Mouse (Mus musculus) liver, embryonic 14.5 days (tissue): ENCODE data around the gene Ncoa7. TPM values are rescaled to one million over a fixed set of nuclear protein-coding genes. Genes with fewer than 3 reads are reported as not detected.
"Not testable (repeated sequence)": the region's sequence is repeated elsewhere in the genome, so short reads cannot be mapped to it uniquely, and the experiment has no call there.

Experiments used
- ATAC-seq: fragments of 200-750 bp; cut with Nextera tagmentation; 2 replicates; pipeline ENCODE4 v1.8.0; 2017; ENCODE audit warnings: moderate number of reproducible peaks, mild to moderate bottlenecking, moderate library complexity; ENCODE audit not compliant: insufficient read depth
- DNase-seq, 3 experiments: peaks; one replicate each; pipeline ENCODE4 v3.0.0-alpha.2; 2012 to 2013; ENCODE audit warnings: low read depth in 3 of 3, low spot score in 3 of 3
- H3K27ac ChIP-seq: fragments of 300-500 bp; sonication (generic); 2 replicates; pipeline ENCODE4 v1.5.1; 2014; ENCODE audit warnings: moderate library complexity, mild to moderate bottlenecking, control low read depth, inconsistent platforms
- H3K27me3 ChIP-seq: fragments of 300-500 bp; sonication (generic); 2 replicates; pipeline ENCODE4 v1.6.1; 2014; ENCODE audit warnings: mild to moderate bottlenecking, low read length, moderate library complexity; ENCODE audit not compliant: control insufficient read depth, insufficient read depth
- H3K36me3 ChIP-seq: fragments of 300-500 bp; sonication (generic); replicated peaks from 2 replicates; pipeline ENCODE4 v1.6.1; 2014; ENCODE audit warnings: low read depth; ENCODE audit not compliant: control insufficient read depth, insufficient read depth
- H3K4me1 ChIP-seq, 2 experiments: fragments of 200-500 bp in 1 of 2; fragments of 300-500 bp in 1 of 2; sonication (generic) in 1 of 2; replicated peaks; 2 replicates each; pipeline ENCODE4 v1.6.1; 2012 to 2014; ENCODE audit warnings: antibody characterized with exemption in 1 of 2, inconsistent platforms in 1 of 2, low read length in 1 of 2; ENCODE audit not compliant: control insufficient read depth in 2 of 2, insufficient read depth in 2 of 2
- H3K4me2 ChIP-seq: fragments of 300-500 bp; sonication (generic); 2 replicates; pipeline ENCODE4 v1.6.1; 2014; ENCODE audit warnings: low read depth, mild to moderate bottlenecking, control low read depth, moderate library complexity
- H3K4me3 ChIP-seq, 2 experiments: fragments of 200-500 bp in 1 of 2; fragments of 300-500 bp in 1 of 2; sonication (generic) in 1 of 2; 2 replicates each; pipeline ENCODE4 v1.5.1; 2012 to 2014; ENCODE audit warnings: low read depth in 2 of 2, low read length in 2 of 2, mild to moderate bottlenecking in 2 of 2, control low read depth in 1 of 2, inconsistent platforms in 1 of 2, moderate library complexity in 1 of 2; ENCODE audit not compliant: insufficient read depth in 1 of 2
- H3K9ac ChIP-seq: fragments of 300-500 bp; sonication (generic); replicated peaks from 2 replicates; pipeline ENCODE4 v1.6.1; 2014; ENCODE audit warnings: mild to moderate bottlenecking, control low read depth, moderate library complexity
- H3K9me3 ChIP-seq: fragments of 300-500 bp; sonication (generic); 2 replicates; pipeline ENCODE4 v1.6.1; 2016; ENCODE audit warnings: low read length, mixed read lengths; ENCODE audit not compliant: control insufficient read depth
- CTCF ChIP-seq: IDR thresholded peaks from 2 replicates; pipeline ENCODE4 v1.5.1; 2016; ENCODE audit warnings: antibody characterized with exemption, low read depth, control low read depth
- EP300 ChIP-seq: IDR thresholded peaks from 2 replicates; pipeline ENCODE4 v1.6.1; 2016; ENCODE audit warnings: antibody characterized with exemption, low read depth
- WGBS: fragments of 180-500 bp; shearing (Covaris S2); extraction: QIAGEN DNeasy Blood & Tissue Kit; methylation state at CpG from one replicate; pipeline ENCODE4 v1.1.7; 2014; ENCODE audit not compliant: insufficient replicate concordance; 5-methylcytosine and 5-hydroxymethylcytosine counted together
- polyA plus RNA-seq, 2 experiments: library from polyadenylated mRNA; depleted of rRNA in 1 of 2; stranded (reverse) in 1 of 2; unstranded in 1 of 2; fragments of >200 nt; fragmentation: Nextera tagmentation in 1 of 2; extraction: Ambion mirVana in 1 of 2; gene quantifications; 2 replicates each; pipeline versions ENCODE4 v1.2.1 to v1.2.3; 2012 to 2014

The Ncoa7 gene
- polyA plus RNA-seq, 2 experiments, result 7.7 to 10.6 TPM

DNA sequence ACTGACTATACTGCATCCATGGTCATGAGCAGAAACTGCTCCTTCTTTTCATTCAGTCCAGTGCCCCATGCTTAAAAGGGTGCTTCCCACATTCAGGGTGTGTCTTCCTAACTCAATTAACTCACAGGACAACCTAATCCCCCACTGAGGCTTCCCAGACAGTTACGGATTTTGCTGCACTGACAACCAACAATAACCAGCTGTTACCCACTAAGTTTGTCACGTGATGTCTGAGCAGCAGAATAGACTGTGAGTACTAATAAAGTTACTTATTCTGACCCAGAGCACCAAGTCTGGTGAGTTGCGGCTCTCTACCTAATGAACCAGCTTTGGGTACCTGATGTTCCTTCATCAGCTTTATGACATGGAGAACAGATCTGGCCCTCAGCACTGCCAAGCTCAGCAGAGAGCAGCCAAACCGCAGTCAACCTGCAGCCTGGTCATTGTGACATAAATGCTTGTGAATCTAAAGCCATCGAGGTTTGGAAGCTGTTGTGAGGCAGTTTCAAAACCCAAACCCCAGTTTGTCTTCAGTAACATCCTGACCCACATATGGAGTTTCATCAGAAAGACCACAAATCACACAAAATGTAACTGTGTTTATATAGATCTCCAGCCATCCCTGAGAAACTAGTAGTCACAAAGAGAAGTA, 16.9 kb downstream of the Ncoa7 start:
- 84% methylated on average over 5 of the region's 5 CpGs for WGBS
- TF ChIP-seq CTCF (no peak), EP300 (no peak)
- H3K9ac ChIP-seq, result no peak overlapping the region
- H3K9me3 ChIP-seq, result no peaks in the 10 kb centered on the region
- no peak for DNase-seq
- no peak overlapping the region for H3K4me3 ChIP-seq
- H3K27me3 ChIP-seq, result no peaks in the 10 kb centered on the region
- no peak overlapping the region for H3K4me2 ChIP-seq
- ATAC-seq, result no peak
- no peak overlapping the region for H3K27ac ChIP-seq
- peaks cover 10 to 14% of the 10 kb centered on the region in 2 experiments for H3K4me1 ChIP-seq
- no peaks in the 10 kb centered on the region for H3K36me3 ChIP-seq

DNA sequence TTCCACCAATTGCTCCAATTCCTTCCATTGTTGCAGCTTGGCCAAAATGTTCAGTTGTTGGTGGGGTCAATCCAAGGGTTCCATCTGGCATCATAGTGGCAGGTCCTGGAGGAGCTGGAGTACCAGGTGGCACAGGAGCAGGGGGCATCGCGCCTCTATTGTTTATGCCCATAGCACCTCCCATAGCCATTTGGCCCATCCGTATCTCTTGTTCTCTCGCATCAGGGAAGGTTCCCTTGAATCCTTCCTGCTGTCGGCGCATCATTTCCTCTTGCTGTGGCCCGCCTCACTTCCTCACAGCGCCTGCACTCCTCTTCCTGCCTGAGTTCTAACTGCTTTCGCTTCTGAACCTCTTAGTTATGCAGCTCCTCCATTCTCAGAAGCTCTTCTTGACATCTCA, 22.2 kb downstream of the Ncoa7 start:
- not testable (repeated sequence) for H3K36me3 ChIP-seq, H3K27ac ChIP-seq, H3K4me1 ChIP-seq, H3K4me2 ChIP-seq, H3K4me3 ChIP-seq, ATAC-seq, H3K9ac ChIP-seq, H3K27me3 ChIP-seq, H3K9me3 ChIP-seq, DNase-seq
- WGBS, result 75% methylated on average over 9 of the region's 9 CpGs

DNA sequence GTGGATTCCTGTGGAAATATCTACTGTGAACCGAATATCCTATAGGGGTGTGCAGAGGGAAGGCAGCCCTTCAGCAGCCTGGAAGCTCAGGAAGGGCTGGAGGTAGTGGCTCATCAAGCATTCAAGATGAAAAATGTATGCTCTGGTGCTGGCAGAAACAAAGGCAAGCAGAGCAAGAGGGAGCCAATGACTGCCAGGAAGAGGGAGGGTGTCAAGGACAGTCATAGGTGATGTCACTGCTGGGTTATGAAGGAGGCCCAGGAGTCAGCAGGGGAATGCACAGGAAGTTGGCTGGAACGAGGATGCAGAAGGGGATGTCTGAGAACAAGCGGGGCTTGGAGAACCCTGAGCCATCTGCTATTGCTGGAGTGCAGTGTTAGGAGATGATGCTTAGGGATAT, 24.9 kb downstream of the Ncoa7 start:
- no peak for ATAC-seq
- Histone ChIP-seq H3K27me3 (no peaks in the 10 kb centered on the region), H3K4me3 (no peak overlapping the region), H3K9me3 (no peaks in the 10 kb centered on the region), H3K27ac (no peak overlapping the region), H3K4me1 (peaks cover 0 to 3% of the 10 kb centered on the region in 2 experiments; a peak in 1 of 4 replicates), H3K36me3 (no peaks in the 10 kb centered on the region), H3K4me2 (no peak overlapping the region), H3K9ac (no peak overlapping the region)
- TF ChIP-seq EP300 (no peak), CTCF (no peak)
- no peak for DNase-seq
- 56% methylated on average over 3 of the region's 3 CpGs for WGBS

DNA sequence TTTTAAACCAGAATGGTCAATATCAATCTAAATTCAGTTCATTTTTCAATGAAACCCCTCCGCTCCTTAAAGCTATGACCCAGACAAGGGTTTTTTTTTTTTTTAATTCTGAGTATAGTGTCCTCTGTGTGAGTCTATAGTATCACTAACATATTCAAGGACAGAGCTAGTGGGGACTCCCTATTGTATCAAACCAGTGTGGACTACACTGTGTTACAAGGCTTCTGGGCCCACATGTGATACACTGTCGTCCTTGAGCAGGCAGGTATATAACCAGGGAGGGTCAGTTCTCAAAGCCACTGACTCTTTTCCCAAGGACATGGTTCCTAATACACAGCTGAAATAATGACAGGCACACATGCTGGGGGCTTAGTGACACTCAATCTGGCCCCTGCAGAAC, 27.1 kb downstream of the Ncoa7 start:
- Histone ChIP-seq H3K9me3 (no peaks in the 10 kb centered on the region), H3K9ac (no peak overlapping the region), H3K36me3 (peaks cover 3% of the 10 kb centered on the region; the same call in 1 of the 2 replicates), H3K27ac (no peak overlapping the region), H3K4me1 (peaks cover 0 to 3% of the 10 kb centered on the region in 2 experiments; a peak in 1 of 4 replicates), H3K27me3 (no peaks in the 10 kb centered on the region), H3K4me2 (no peak overlapping the region), H3K4me3 (no peak overlapping the region)
- ATAC-seq (no peak), DNase-seq (no peak)
- WGBS, result 81% methylated on average over 2 of the region's 2 CpGs
- TF ChIP-seq CTCF, result no peak
- no peak for TF ChIP-seq EP300

DNA sequence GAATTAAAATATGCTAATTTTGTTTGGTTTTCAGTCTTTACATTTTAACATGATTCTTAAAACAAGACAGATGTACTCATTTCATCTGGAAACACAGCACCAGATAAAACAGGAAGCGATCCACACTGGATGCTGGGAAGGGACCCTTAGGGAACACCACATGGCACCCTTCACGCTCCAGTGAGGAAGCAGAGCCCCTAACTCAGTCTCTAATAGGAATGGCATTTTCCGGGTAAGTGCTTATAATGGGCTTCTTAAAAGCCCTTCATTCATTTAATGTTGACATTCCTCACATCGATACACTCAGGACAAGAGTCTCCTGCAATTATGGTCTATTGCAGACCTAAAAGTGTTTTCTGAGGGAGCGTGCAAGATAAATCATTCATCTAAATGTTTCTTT, 27.6 kb downstream of the Ncoa7 start:
- no peak overlapping the region for H3K4me3 ChIP-seq
- no peak for DNase-seq
- H3K36me3 ChIP-seq, result peaks cover 3% of the 10 kb centered on the region; the same call in 1 of the 2 replicates
- H3K4me2 ChIP-seq, result no peak overlapping the region
- WGBS, result 85% methylated on average over 5 of the region's 5 CpGs
- no peaks in the 10 kb centered on the region for H3K27me3 ChIP-seq
- no peak overlapping the region for H3K27ac ChIP-seq
- no peaks in the 10 kb centered on the region for H3K9me3 ChIP-seq
- TF ChIP-seq CTCF (no peak), EP300 (no peak)
- no peak overlapping the region for H3K9ac ChIP-seq
- H3K4me1 ChIP-seq, result peaks cover 0 to 3% of the 10 kb centered on the region in 2 experiments; a peak in 1 of 4 replicates
- ATAC-seq, result no peak
